Mouse (Mus musculus) ES-E14 (cell line): ENCODE data around the gene Adamtsl3. TPM values are rescaled to one million over a fixed set of nuclear protein-coding genes. Genes with fewer than 3 reads are reported as not detected.

ENCODE experiments used
- DNase-seq: peaks from one replicate; pipeline ENCODE4 v3.0.0-alpha.2; 2013; ENCODE audit warnings: low read depth, low spot score
- H3K27ac ChIP-seq: 2 replicates; pipeline ENCODE4 v1.5.1; 2012; ENCODE audit warnings: low read depth, mild to moderate bottlenecking, low read length, moderate library complexity, mixed read lengths; ENCODE audit not compliant: poor library complexity, insufficient read depth, severe bottlenecking
- H3K36me3 ChIP-seq: 2 replicates; pipeline ENCODE4 v1.6.1; 2012; ENCODE audit warnings: mild to moderate bottlenecking, low read length, moderate library complexity, mixed read lengths; ENCODE audit not compliant: control insufficient read depth, poor library complexity, insufficient read depth, severe bottlenecking
- H3K4me1 ChIP-seq, 2 experiments: fragments of 150-350 bp in 1 of 2; sonication (generic) in 1 of 2; 2 replicates each; pipeline ENCODE4 v1.6.1; 2012; ENCODE audit warnings: low read length in 2 of 2, mild to moderate bottlenecking in 1 of 2, mixed read lengths in 1 of 2; ENCODE audit not compliant: control insufficient read depth in 2 of 2, insufficient read depth in 2 of 2, poor library complexity in 1 of 2
- H3K4me3 ChIP-seq, 2 experiments: fragments of 150-350 bp in 1 of 2; sonication (generic) in 1 of 2; 2 replicates each; pipeline ENCODE4 v1.5.1; 2012; ENCODE audit warnings: low read length in 2 of 2, low read depth in 1 of 2, mild to moderate bottlenecking in 1 of 2, mixed read lengths in 1 of 2; ENCODE audit not compliant: insufficient read depth in 1 of 2, poor library complexity in 1 of 2, severe bottlenecking in 1 of 2
- H3K9ac ChIP-seq: 2 replicates; pipeline ENCODE4 v1.6.1; 2012; ENCODE audit warnings: low read depth, mild to moderate bottlenecking, low read length, mixed read lengths; ENCODE audit not compliant: poor library complexity, insufficient read depth, severe bottlenecking
- H3K9me3 ChIP-seq: fragments of 150-350 bp; sonication (generic); 2 replicates; pipeline ENCODE4 v1.6.1; 2012; ENCODE audit warnings: low read depth, mild to moderate bottlenecking, low read length; ENCODE audit not compliant: control insufficient read depth, insufficient read depth
- CHD2 ChIP-seq: IDR thresholded peaks from 2 replicates; pipeline ENCODE4 v1.6.1; 2014; ENCODE audit warnings: mild to moderate bottlenecking, low read depth, low read length, inconsistent platforms
- HCFC1 ChIP-seq: IDR thresholded peaks from 2 replicates; pipeline ENCODE4 v1.6.1; 2012; ENCODE audit warnings: low read length, inconsistent platforms, borderline replicate concordance; ENCODE audit not compliant: insufficient read depth
- MAFK ChIP-seq: IDR thresholded peaks from 2 replicates; pipeline ENCODE4 v1.6.1; 2014; ENCODE audit warnings: mild to moderate bottlenecking, low read depth, low read length, inconsistent platforms; ENCODE audit not compliant: insufficient read depth
- ZC3H11A ChIP-seq: IDR thresholded peaks from 2 replicates; pipeline ENCODE4 v1.6.1; 2012; ENCODE audit warnings: low read depth, mild to moderate bottlenecking, inconsistent platforms, low read length, borderline replicate concordance
- ZNF384 ChIP-seq: IDR thresholded peaks from 2 replicates; pipeline ENCODE4 v1.6.1; 2012; ENCODE audit warnings: low read depth, low read length, inconsistent platforms
- in situ Hi-C, 2 experiments: fragments of 600-800 bp; cut with MboI; formaldehyde crosslinking; loops; one replicate each; pipeline ENCODE4 v1.15.1; 2025; ENCODE audit warnings: low sequenced_read_pairs in 2 of 2, inconsistent platforms in 1 of 2; ENCODE audit not compliant: unreplicated experiment in 2 of 2
- total RNA-seq: library from RNA; depleted of rRNA; stranded (reverse); fragments of 300-350 nt; gene quantifications from 2 replicates; pipeline ENCODE4 v1.2.3, GENCODE M21; 2012

Adamtsl3 gene
- total RNA-seq, 1 experiment: 0.71 TPM

DNA sequence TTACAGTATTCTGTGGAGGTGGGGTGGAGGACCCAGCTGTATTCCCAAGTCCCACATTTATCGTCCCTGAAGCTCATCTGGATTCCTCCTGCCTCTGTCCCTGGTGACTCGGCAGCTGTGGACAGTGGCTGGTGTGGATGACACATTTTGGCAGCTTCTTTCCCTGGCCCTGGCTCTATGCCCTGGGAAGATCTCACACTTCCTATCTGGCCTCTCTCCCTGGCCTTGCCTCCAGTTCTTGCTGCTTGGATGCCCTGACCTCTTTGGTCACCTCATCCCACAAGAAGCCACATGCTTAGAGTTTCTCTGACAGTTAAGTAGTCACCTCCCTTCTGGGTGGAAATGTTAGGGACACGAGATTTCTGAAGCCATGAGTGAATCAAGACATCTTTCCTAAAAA, 35.9 kb downstream of the Adamtsl3 start:
- no peaks in the 10 kb centered on the region for H3K4me1 ChIP-seq
- H3K36me3 ChIP-seq: no peaks in the 10 kb centered on the region
- H3K9ac ChIP-seq: no peak overlapping the region
- no peak for DNase-seq
- no peak overlapping the region for H3K4me3 ChIP-seq
- H3K9me3 ChIP-seq: no peaks in the 10 kb centered on the region
- no peak overlapping the region for H3K27ac ChIP-seq
- TF ChIP-seq HCFC1 (no peak), CHD2 (no peak), ZC3H11A (no peak), ZNF384 (no peak), MAFK (no peak)
- in situ Hi-C loops: no loop called here

DNA sequence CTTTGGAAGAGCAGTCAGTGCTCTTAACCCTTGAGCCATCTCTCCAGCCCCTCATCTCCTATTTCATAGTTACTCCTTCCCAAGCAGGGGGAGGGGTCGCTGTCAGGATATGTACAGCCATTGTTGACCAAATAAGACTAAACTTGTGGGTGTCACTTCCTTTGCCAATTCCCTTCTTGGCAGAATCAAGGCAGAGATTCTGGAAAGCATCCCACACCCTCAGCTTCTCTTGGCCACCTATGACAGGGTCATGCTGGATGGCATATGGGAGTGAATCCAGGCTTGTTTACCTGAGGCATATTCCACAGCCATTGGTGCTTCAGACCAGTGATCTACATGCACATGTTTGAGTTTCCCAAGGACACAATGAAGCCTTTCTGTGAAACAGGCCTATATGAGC, 42.8 kb downstream of the Adamtsl3 start:
- no peak for TF ChIP-seq HCFC1
- TF ChIP-seq MAFK: no peak
- no peak for TF ChIP-seq ZNF384
- TF ChIP-seq CHD2: no peak
- no peak for TF ChIP-seq ZC3H11A
- Histone ChIP-seq H3K9ac (no peak overlapping the region), H3K36me3 (no peaks in the 10 kb centered on the region), H3K4me3 (no peak overlapping the region), H3K9me3 (no peaks in the 10 kb centered on the region), H3K4me1 (no peaks in the 10 kb centered on the region), H3K27ac (no peak overlapping the region)
- in situ Hi-C loops: no loop called here
- DNase-seq: no peak

DNA sequence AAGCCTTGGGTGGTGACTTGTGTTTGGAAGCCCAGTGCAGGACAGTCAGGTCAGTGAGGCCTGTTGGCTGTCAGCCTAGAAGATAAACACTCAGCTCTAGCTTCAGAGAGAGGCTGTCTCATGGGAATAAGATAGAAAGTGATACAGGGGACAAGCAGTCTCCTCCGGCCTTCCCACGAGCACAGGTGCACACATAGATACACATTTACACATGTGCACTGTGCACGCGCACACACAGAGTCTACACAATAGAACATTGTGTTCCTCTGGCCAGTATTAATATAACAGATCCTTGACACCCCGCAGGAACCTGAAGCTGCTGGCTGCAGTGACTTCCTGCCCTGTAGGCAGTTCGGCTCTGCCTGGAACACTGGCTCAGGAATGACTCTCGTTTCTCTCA, 44.3 kb downstream of the Adamtsl3 start:
- Histone ChIP-seq H3K4me1 (no peaks in the 10 kb centered on the region), H3K36me3 (no peaks in the 10 kb centered on the region), H3K9ac (no peak overlapping the region), H3K27ac (no peak overlapping the region), H3K4me3 (no peak overlapping the region), H3K9me3 (no peaks in the 10 kb centered on the region)
- no peak for DNase-seq
- in situ Hi-C loops: no loop called here
- TF ChIP-seq CHD2: no peak
- no peak for TF ChIP-seq ZNF384
- TF ChIP-seq ZC3H11A: no peak
- no peak for TF ChIP-seq HCFC1
- no peak for TF ChIP-seq MAFK

DNA sequence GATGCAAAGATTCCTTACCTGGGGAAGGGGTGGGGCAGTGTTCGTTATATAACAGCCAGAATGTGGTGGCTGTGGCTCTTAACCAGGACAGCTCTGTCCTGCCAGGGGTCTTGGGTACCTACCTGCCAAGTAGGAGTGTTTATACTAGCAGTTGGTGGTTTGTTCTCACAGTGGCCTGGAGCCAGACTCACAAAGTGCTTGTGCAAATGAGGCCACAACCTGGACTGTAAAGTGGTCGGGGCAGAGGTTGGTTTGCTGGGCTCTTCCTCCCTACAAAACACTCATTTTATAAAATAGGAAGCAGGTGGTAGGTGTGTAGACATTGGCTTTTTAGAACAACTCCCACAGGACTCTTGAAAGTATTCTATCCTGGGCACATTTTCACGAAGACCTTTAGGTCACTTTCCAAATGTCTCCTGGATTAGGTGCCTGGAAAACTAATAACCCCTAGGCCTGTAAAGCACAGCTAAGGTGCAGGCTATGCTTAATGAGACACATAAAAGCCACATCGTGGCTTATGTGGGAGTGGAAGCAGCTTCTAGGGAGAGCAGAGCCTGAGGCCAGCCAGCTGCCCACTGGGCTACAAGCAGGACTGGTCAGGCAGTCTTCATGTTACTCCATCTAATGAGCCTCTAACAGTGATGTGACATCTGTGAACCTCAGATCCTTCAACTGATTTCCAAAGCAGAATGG, 47.5 kb downstream of the Adamtsl3 start:
- TF ChIP-seq CHD2 (no peak), ZC3H11A (no peak), MAFK (no peak), HCFC1 (no peak)
- Histone ChIP-seq H3K4me3 (no peak overlapping the region), H3K9ac (no peak overlapping the region), H3K9me3 (no peaks in the 10 kb centered on the region), H3K36me3 (no peaks in the 10 kb centered on the region), H3K27ac (no peak overlapping the region), H3K4me1 (no peaks in the 10 kb centered on the region)
- in situ Hi-C loops: no loop called here
- DNase-seq: no peak

DNA sequence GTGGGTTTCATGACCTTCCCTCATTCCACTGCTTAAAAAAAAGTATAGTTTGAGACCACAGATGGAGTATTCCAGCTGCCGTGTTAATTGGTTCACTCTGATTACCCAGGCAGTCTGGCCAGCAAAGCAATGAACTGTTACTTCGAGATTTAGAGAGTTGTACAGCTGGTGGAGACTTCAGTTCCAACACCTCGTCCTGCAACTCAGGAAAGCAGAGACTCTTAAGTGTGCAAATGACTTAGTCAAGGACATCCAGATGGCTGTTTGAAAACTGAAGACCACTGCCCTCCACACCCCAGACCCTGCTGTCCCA, 48.0 kb downstream of the Adamtsl3 start:
- no peak overlapping the region for H3K27ac ChIP-seq
- H3K9ac ChIP-seq: no peak overlapping the region
- H3K4me3 ChIP-seq: no peak overlapping the region
- no peak for DNase-seq
- TF ChIP-seq CHD2: no peak
- TF ChIP-seq ZNF384: no peak
- TF ChIP-seq HCFC1: no peak
- no peak for TF ChIP-seq ZC3H11A
- TF ChIP-seq MAFK: no peak
- no peaks in the 10 kb centered on the region for H3K4me1 ChIP-seq
- H3K9me3 ChIP-seq: no peaks in the 10 kb centered on the region
- in situ Hi-C loops: no loop called here
- no peaks in the 10 kb centered on the region for H3K36me3 ChIP-seq
